Mouse (Mus musculus): ENCODE results near the gene Pla2g2d. TPM values are rescaled to one million over a fixed set of nuclear protein-coding genes. Genes with fewer than 3 reads are reported as not detected.

Pla2g2d gene
- total and polyA plus RNA-seq, 3 experiments: not detected

GRCm38 (mm10) chr4:138792599-138792998 lies 17.1 kb downstream of the Pla2g2d start:
- TF ChIP-seq MAZ (IDR thresholded peaks at IDR 0.05; ENCODE audit: low read depth, low read length): no peak
- TF ChIP-seq SIN3A (IDR thresholded peaks at IDR 0.05; ENCODE audit: low read length): no peak
- no peak for TF ChIP-seq TAL1 (IDR thresholded peaks at IDR 0.05; ENCODE audit: low read length)
- TF ChIP-seq BHLHE40 (IDR thresholded peaks at IDR 0.05; ENCODE audit: borderline replicate concordance, low read depth, low read length): no peak
- TF ChIP-seq RAD21 (IDR thresholded peaks at IDR 0.05; ENCODE audit: low read depth, low read length): no peak
- no peak for TF ChIP-seq POLR2A (IDR thresholded peaks at IDR 0.05; ENCODE audit: control insufficient read depth in 1 of 2, insufficient read depth in 1 of 2, low read depth in 1 of 2, low read length in 2 of 2, poor library complexity in 1 of 2)
- no peak for TF ChIP-seq JUND (IDR thresholded peaks at IDR 0.05; ENCODE audit: low read depth, low read length)
- TF ChIP-seq MEF2A (IDR thresholded peaks at IDR 0.05; ENCODE audit: extremely low read depth, insufficient replicate concordance, low read depth, low read length, poor library complexity, severe bottlenecking): no peak
- no peak for TF ChIP-seq GABPA (IDR thresholded peaks at IDR 0.05; ENCODE audit: low read depth, low read length)
- TF ChIP-seq ZKSCAN1 (IDR thresholded peaks at IDR 0.05; ENCODE audit: low read depth, low read length): no peak
- no peak for TF ChIP-seq HCFC1 (IDR thresholded peaks at IDR 0.05; ENCODE audit: low read depth, low read length)
- no peak for TF ChIP-seq E2F4 (IDR thresholded peaks at IDR 0.05; ENCODE audit: borderline replicate concordance, low read depth, low read length)
- no peak for TF ChIP-seq TCF12 (IDR thresholded peaks at IDR 0.05; ENCODE audit: low read depth, low read length)
- no peak for TF ChIP-seq EP300 (IDR thresholded peaks at IDR 0.05; ENCODE audit: low read depth in 1 of 2, low read length in 2 of 2)
- TF ChIP-seq ELF1 (IDR thresholded peaks at IDR 0.05; ENCODE audit: low read depth, low read length): no peak
- TF ChIP-seq KAT2A (conservative IDR thresholded peaks at IDR 0.05; ENCODE audit: low read depth, low read length): no peak
- TF ChIP-seq ZC3H11A (IDR thresholded peaks at IDR 0.05; ENCODE audit: low read depth, low read length): no peak
- no peak for TF ChIP-seq NRF1 (IDR thresholded peaks at IDR 0.05; ENCODE audit: insufficient read depth, low read depth, low read length, poor library complexity, severe bottlenecking)
- no peaks in the 10 kb centered on the region for H3K36me3 ChIP-seq (ENCODE audit: control insufficient read depth in 1 of 2, insufficient read depth in 2 of 2, low read length in 2 of 2)
- no peak overlapping the region for H3K4me3 ChIP-seq (ENCODE audit: control insufficient read depth in 1 of 2, insufficient read depth in 1 of 2, low read depth in 2 of 2, low read length in 2 of 2)
- no peaks in the 10 kb centered on the region for H3K9me3 ChIP-seq (replicated peaks; ENCODE audit: insufficient read depth, low read length)
- no peak overlapping the region for H3K9ac ChIP-seq (ENCODE audit: control insufficient read depth, low read depth, low read length, poor library complexity, severe bottlenecking)
- no peaks in the 10 kb centered on the region for H3K79me2 ChIP-seq (ENCODE audit: control insufficient read depth, insufficient read depth, low read length, poor library complexity)
- no peak for DNase-seq (ENCODE audit: low read depth, low spot score)
- no peaks in the 10 kb centered on the region for H3K4me1 ChIP-seq (ENCODE audit: control insufficient read depth in 1 of 2, insufficient read depth in 2 of 2, low read length in 2 of 2)
- no peak overlapping the region for H3K27ac ChIP-seq (ENCODE audit: control insufficient read depth, low read depth, low read length)
- H3K27me3 ChIP-seq (ENCODE audit: control insufficient read depth in 1 of 2, insufficient read depth in 2 of 2, low read length in 2 of 2): no peaks in the 10 kb centered on the region

- H3K36me3 ChIP-seq (ENCODE audit: control insufficient read depth in 1 of 2, insufficient read depth in 2 of 2, low read length in 2 of 2): no peaks in the 10 kb centered on the region
- H3K27me3 ChIP-seq (ENCODE audit: control insufficient read depth in 1 of 2, insufficient read depth in 2 of 2, low read length in 2 of 2): no peaks in the 10 kb centered on the region
- H3K9me3 ChIP-seq (replicated peaks; ENCODE audit: insufficient read depth, low read length): no peaks in the 10 kb centered on the region
- no peaks in the 10 kb centered on the region for H3K4me1 ChIP-seq (ENCODE audit: control insufficient read depth in 1 of 2, insufficient read depth in 2 of 2, low read length in 2 of 2)
- no peaks in the 10 kb centered on the region for H3K79me2 ChIP-seq (ENCODE audit: control insufficient read depth, insufficient read depth, low read length, poor library complexity)
- H3K4me3 ChIP-seq (ENCODE audit: control insufficient read depth in 1 of 2, insufficient read depth in 1 of 2, low read depth in 2 of 2, low read length in 2 of 2): no peak overlapping the region
- H3K9ac ChIP-seq (ENCODE audit: control insufficient read depth, low read depth, low read length, poor library complexity, severe bottlenecking): no peak overlapping the region
- DNase-seq (ENCODE audit: low read depth, low spot score): no peak
- no peak overlapping the region for H3K27ac ChIP-seq (ENCODE audit: control insufficient read depth, low read depth, low read length)
- TF ChIP-seq HCFC1 (IDR thresholded peaks at IDR 0.05; ENCODE audit: low read depth, low read length) (no peak), BHLHE40 (IDR thresholded peaks at IDR 0.05; ENCODE audit: borderline replicate concordance, low read depth, low read length) (no peak), JUND (IDR thresholded peaks at IDR 0.05; ENCODE audit: low read depth, low read length) (no peak), SIN3A (IDR thresholded peaks at IDR 0.05; ENCODE audit: low read length) (no peak), POLR2AphosphoS2 (IDR thresholded peaks at IDR 0.05; ENCODE audit: low read length) (no peak), MXI1 (IDR thresholded peaks at IDR 0.05; ENCODE audit: low read depth, low read length) (no peak), CHD2 (IDR thresholded peaks at IDR 0.05; ENCODE audit: low read length) (no peak), ZKSCAN1 (IDR thresholded peaks at IDR 0.05; ENCODE audit: low read depth, low read length) (no peak), USF1 (IDR thresholded peaks at IDR 0.05; ENCODE audit: low read depth, low read length) (no peak), NELFE (IDR thresholded peaks at IDR 0.05; ENCODE audit: low read depth, low read length) (no peak), RAD21 (IDR thresholded peaks at IDR 0.05; ENCODE audit: low read depth, low read length) (no peak), ZMIZ1 (IDR thresholded peaks at IDR 0.05; ENCODE audit: low read depth, low read length) (no peak), GATA1 (IDR thresholded peaks at IDR 0.05; ENCODE audit: low read depth, low read length) (no peak), MYB (IDR thresholded peaks at IDR 0.05; ENCODE audit: low read depth, low read length) (no peak), MEF2A (IDR thresholded peaks at IDR 0.05; ENCODE audit: extremely low read depth, insufficient replicate concordance, low read depth, low read length, poor library complexity, severe bottlenecking) (no peak), SMC3 (IDR thresholded peaks at IDR 0.05; ENCODE audit: low read depth, low read length) (no peak), GABPA (IDR thresholded peaks at IDR 0.05; ENCODE audit: low read depth, low read length) (no peak), TBP (IDR thresholded peaks at IDR 0.05; ENCODE audit: low read depth, low read length) (no peak)
These were observed 17.7 kb downstream of the Pla2g2d start for GRCm38 (mm10) chr4:138793276-138793675.
